Mouse (Mus musculus) urinary bladder, adult 2 months (tissue): ENCODE data around the gene Gsc2. TPM values are rescaled to one million over a fixed set of nuclear protein-coding genes. Genes with fewer than 3 reads are reported as not detected.

ENCODE experiments used
- polyA plus RNA-seq: library from polyadenylated mRNA; depleted of rRNA; stranded (reverse); fragments of >200 nt; gene quantifications from 2 replicates; pipeline ENCODE4 v1.2.3, GENCODE M21; 2012; rRNA removed

Gsc2 gene
- polyA plus RNA-seq, 1 experiment: not detected

Other genes with a start within 250 kb of the Gsc2 start
- 36.5 and 56.4 TPM in 2 replicates for gene Med15, start 182.2 kb downstream of the Gsc2 start, polyA plus RNA-seq
- 38.8 and 40.9 TPM in 2 replicates for gene Klhl22, start 155.4 kb downstream of the Gsc2 start, polyA plus RNA-seq
- gene Scarf2, start 117.8 kb downstream of the Gsc2 start, polyA plus RNA-seq: 36.0 and 45.5 TPM in 2 replicates
- gene B830017H08Rik, start 81.9 kb downstream of the Gsc2 start, polyA plus RNA-seq: not detected in 2 replicates
- gene Car15, start 76.7 kb downstream of the Gsc2 start, polyA plus RNA-seq: 2.3 and 4.0 TPM in 2 replicates
- 0.60 and 0.70 TPM in 2 replicates for gene Gm20518, start 23.4 kb downstream of the Gsc2 start, polyA plus RNA-seq
- gene Tssk1, start 20.8 kb downstream of the Gsc2 start, polyA plus RNA-seq: 0.07 and 0.08 TPM in 2 replicates
- 48.7 and 50.0 TPM in 2 replicates for gene Dgcr2, start 16.5 kb downstream of the Gsc2 start, polyA plus RNA-seq
- gene Tssk2, start 16.4 kb downstream of the Gsc2 start, polyA plus RNA-seq: not detected in 2 replicates
- 26.0 and 26.7 TPM in 2 replicates for gene Ess2, start 3.7 kb downstream of the Gsc2 start, polyA plus RNA-seq
- 67.3 and 77.5 TPM in 2 replicates for gene Slc25a1, start 13.2 kb upstream of the Gsc2 start, polyA plus RNA-seq
- not detected in 2 replicates for gene Vpreb2, start 65.4 kb upstream of the Gsc2 start, polyA plus RNA-seq
- gene Dgcr6, start 137.8 kb upstream of the Gsc2 start, polyA plus RNA-seq: 105 and 136 TPM in 2 replicates
- 35.2 and 40.6 TPM in 2 replicates for gene Prodh, start 175.1 kb upstream of the Gsc2 start, polyA plus RNA-seq
- 4.3 and 4.9 TPM in 2 replicates for gene Rtn4r, start 212.6 kb upstream of the Gsc2 start, polyA plus RNA-seq